Mouse (Mus musculus) limb, embryonic 14.5 days (tissue): ENCODE measurements around the gene Hmgcs1. TPM values are rescaled to one million over a fixed set of nuclear protein-coding genes. Genes with fewer than 3 reads are reported as not detected.

Source experiments
- ATAC-seq: fragments of 200-750 bp; cut with Nextera tagmentation; 2 replicates; pipeline ENCODE4 v1.8.0; 2017; ENCODE audit warnings: low read depth, moderate number of reproducible peaks, moderate TSS enrichment; ENCODE audit not compliant: low FRiP score
- DNase-seq: peaks from one replicate; pipeline ENCODE4 v3.0.0-alpha.2; 2015; ENCODE audit warnings: low spot score
- H3K27ac ChIP-seq: fragments of 300-500 bp; sonication (generic); replicated peaks from 2 replicates; pipeline ENCODE4 v1.5.1; 2014; ENCODE audit warnings: low read depth, mild to moderate bottlenecking, low read length, moderate library complexity, mixed read lengths
- H3K27me3 ChIP-seq: fragments of 300-500 bp; sonication (generic); 2 replicates; pipeline ENCODE4 v1.6.1; 2014; ENCODE audit warnings: low read length, mixed read lengths; ENCODE audit not compliant: control insufficient read depth, insufficient read depth
- H3K36me3 ChIP-seq: fragments of 300-500 bp; sonication (generic); 2 replicates; pipeline ENCODE4 v1.6.1; 2014; ENCODE audit warnings: mild to moderate bottlenecking, low read length, moderate library complexity, mixed read lengths; ENCODE audit not compliant: control insufficient read depth, insufficient read depth
- H3K4me1 ChIP-seq: fragments of 300-500 bp; sonication (generic); 2 replicates; pipeline ENCODE4 v1.6.1; 2014; ENCODE audit warnings: antibody characterized with exemption, low read length, mixed read lengths; ENCODE audit not compliant: control insufficient read depth, insufficient read depth
- H3K4me2 ChIP-seq: fragments of 300-500 bp; sonication (generic); replicated peaks from 2 replicates; pipeline ENCODE4 v1.6.1; 2014; ENCODE audit warnings: low read depth, mild to moderate bottlenecking, low read length, moderate library complexity; ENCODE audit not compliant: severe bottlenecking
- H3K4me3 ChIP-seq: fragments of 300-500 bp; sonication (generic); replicated peaks from 2 replicates; pipeline ENCODE4 v1.5.1; 2014; ENCODE audit warnings: low read length
- H3K9ac ChIP-seq: fragments of 300-500 bp; sonication (generic); 2 replicates; pipeline ENCODE4 v1.6.1; 2014; ENCODE audit warnings: mild to moderate bottlenecking, low read depth, low read length, moderate library complexity; ENCODE audit not compliant: severe bottlenecking
- H3K9me3 ChIP-seq: fragments of 300-500 bp; sonication (generic); 2 replicates; pipeline ENCODE4 v1.6.1; 2016; ENCODE audit warnings: low read length; ENCODE audit not compliant: control insufficient read depth
- POLR2A ChIP-seq: fragments of 200-500 bp; IDR thresholded peaks from 2 replicates; pipeline ENCODE4 v1.8.0; 2012; ENCODE audit warnings: inconsistent platforms, mild to moderate bottlenecking, moderate library complexity, borderline replicate concordance; ENCODE audit not compliant: insufficient read depth, insufficient read length; ENCODE audit errors: extremely low read depth
- WGBS: fragments of 180-500 bp; shearing (Covaris S2); extraction: QIAGEN DNeasy Blood & Tissue Kit; methylation state at CpG from one replicate; pipeline ENCODE4 v1.1.7; 2014; 5-methylcytosine and 5-hydroxymethylcytosine counted together
- polyA plus RNA-seq, 2 experiments: library from polyadenylated mRNA; depleted of rRNA in 1 of 2; stranded (reverse) in 1 of 2; unstranded in 1 of 2; fragments of >200 nt; fragmentation: Nextera tagmentation in 1 of 2; extraction: Ambion mirVana in 1 of 2; gene quantifications; 2 replicates each; pipeline versions ENCODE4 v1.2.1 to v1.2.3; 2012 to 2014

Gene Hmgcs1
- polyA plus RNA-seq, 2 experiments, result 93.0 to 135 TPM

DNA sequence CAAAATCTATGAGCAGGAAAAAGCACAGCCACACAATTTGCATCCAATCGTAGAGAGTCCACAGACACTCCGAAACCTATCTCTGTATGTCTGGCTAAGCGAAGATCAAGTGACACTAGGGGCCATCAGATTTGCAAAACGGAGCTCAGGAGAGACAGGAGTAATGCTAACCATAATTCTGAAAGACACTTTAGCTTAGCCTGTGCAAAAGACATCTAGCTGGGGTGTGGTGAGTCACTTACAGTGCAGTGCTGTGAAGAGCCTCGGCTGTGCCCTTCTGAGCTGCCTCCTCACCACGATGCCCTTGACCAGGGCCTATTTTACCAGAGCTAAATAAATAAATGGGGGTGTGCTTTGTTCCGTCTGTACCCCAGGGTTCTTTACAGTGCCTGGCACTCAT, 39.2 kb downstream of the Hmgcs1 start:
- H3K36me3 ChIP-seq, result no peaks in the 10 kb centered on the region
- no peak for DNase-seq
- no peak for ATAC-seq
- no peak overlapping the region for H3K9ac ChIP-seq
- no peak for TF ChIP-seq POLR2A
- 90% methylated on average over 7 of the region's 7 CpGs for WGBS
- H3K4me1 ChIP-seq, result no peaks in the 10 kb centered on the region
- H3K4me2 ChIP-seq, result no peak overlapping the region
- H3K27ac ChIP-seq, result no peak overlapping the region
- H3K4me3 ChIP-seq, result no peak overlapping the region
- no peaks in the 10 kb centered on the region for H3K9me3 ChIP-seq
- H3K27me3 ChIP-seq, result no peaks in the 10 kb centered on the region

DNA sequence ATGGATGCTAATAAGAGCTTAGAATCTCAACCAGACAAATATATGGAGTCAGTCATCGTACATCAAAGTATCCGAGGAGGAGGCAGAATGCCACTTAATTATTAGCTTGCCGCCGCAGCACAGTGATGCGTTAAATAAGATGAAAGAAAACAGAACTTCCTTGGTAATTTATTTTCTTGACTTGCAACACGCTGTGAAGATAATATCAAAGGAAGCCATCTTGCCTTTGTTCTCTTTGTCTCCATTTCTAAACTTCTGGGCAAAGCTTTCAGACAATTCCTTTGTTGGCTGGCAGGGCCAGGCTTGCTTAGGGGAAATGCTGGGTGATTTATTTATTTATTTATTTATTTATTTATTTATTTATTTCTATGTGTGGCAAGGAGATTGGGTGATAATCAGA, 41.3 kb downstream of the Hmgcs1 start:
- DNase-seq, result no peak
- no peaks in the 10 kb centered on the region for H3K4me1 ChIP-seq
- no peaks in the 10 kb centered on the region for H3K36me3 ChIP-seq
- no peaks in the 10 kb centered on the region for H3K27me3 ChIP-seq
- H3K27ac ChIP-seq, result no peak overlapping the region
- H3K9me3 ChIP-seq, result no peaks in the 10 kb centered on the region
- no peak overlapping the region for H3K9ac ChIP-seq
- no peak overlapping the region for H3K4me3 ChIP-seq
- TF ChIP-seq POLR2A, result no peak
- ATAC-seq, result no peak
- no peak overlapping the region for H3K4me2 ChIP-seq
- 30% methylated on average over 6 of the region's 6 CpGs for WGBS

DNA sequence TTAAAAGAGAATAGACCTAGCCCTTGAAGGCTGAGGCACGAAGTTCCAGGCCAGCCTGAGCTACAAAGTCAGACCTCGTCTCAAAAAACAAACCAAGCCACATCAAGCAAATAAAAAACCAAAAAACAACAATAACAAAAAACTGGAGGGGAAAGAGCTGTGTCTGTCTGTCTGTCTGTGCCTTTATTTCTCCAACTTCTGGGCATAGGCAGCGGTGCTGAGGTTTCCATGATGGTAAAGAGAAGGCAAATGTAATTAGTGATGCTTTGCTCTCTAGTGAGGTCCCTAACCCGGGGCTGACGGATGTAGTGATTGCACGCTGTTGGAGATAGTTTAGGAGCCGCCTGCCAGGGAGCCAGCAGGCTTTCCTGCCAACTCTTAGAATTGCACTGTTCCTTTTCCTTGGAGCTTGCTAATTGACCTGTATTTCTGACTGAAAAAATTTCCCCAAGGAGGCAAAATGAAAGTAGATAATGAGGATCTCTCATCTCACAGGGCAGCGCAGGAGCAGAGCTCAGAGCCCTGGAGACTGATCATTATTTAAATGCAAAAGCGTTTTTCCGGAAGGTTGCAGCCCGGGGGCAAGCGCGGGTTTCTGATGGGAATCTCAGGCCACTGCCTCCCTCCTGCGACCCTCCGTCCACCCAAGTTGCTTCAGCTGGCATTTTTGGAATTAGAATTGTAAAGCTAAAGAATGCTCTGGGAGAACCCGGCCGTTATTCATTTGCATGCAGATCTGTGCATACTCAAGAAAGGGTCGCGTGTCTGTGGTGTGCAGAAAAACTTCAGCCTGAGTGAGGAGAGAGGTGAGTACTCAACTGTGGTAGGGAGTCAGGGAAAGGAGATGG, 51.4 kb downstream of the Hmgcs1 start:
- Histone ChIP-seq H3K36me3 (no peaks in the 10 kb centered on the region), H3K4me3 (peak overlapping the region; percentile 9; the same call in 1 of the 2 replicates), H3K27me3 (no peaks in the 10 kb centered on the region), H3K27ac (no peak overlapping the region), H3K9me3 (no peaks in the 10 kb centered on the region), H3K4me2 (peak overlapping the region; percentile 41), H3K4me1 (peaks cover 5% of the 10 kb centered on the region; the same call in 1 of the 2 replicates), H3K9ac (peak overlapping the region; percentile 34; the same call in 1 of the 2 replicates)
- no peak for TF ChIP-seq POLR2A
- WGBS, result 5% methylated on average over 19 of the region's 19 CpGs
- ATAC-seq (no peak), DNase-seq (no peak)

DNA sequence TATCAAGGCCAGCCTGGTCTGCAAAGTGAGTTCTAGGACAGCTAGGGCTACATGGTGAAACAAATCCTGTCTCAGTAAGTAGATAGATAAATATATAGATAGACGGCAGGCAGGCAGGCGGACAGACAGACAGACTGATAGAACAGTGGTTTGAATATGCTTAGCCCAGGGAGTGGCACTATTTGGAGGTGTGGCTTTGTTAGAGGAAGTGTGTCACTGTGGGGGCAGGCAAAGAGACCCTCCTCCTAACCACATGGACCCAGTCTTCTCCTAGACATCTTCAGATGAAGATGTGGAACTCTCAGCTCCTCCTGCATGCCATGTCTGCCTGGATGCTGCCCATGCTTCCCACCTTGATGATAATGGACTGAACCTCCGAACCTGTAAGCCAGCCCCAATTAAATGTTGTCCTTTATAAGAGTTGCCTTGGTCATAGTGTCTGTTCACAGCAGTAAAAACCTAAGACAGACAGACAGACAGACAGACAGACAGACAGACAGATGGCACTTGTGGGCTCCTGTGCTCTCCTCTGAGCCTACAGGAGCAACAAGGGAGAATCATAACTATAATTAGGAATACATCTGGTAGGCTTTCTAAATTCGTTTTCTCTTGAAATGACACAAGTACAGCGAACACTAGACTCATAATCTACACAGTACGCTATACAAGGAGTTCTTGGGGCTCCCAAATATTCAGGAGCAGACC, 52.7 kb downstream of the Hmgcs1 start:
- WGBS, result 85% methylated on average over 6 of the region's 6 CpGs
- Histone ChIP-seq H3K4me2 (no peak overlapping the region), H3K4me1 (peaks cover 5% of the 10 kb centered on the region; the same call in 1 of the 2 replicates), H3K27ac (no peak overlapping the region), H3K36me3 (no peaks in the 10 kb centered on the region), H3K9me3 (no peaks in the 10 kb centered on the region), H3K9ac (no peak overlapping the region), H3K4me3 (no peak overlapping the region), H3K27me3 (no peaks in the 10 kb centered on the region)
- DNase-seq (no peak), ATAC-seq (no peak)
- no peak for TF ChIP-seq POLR2A

DNA sequence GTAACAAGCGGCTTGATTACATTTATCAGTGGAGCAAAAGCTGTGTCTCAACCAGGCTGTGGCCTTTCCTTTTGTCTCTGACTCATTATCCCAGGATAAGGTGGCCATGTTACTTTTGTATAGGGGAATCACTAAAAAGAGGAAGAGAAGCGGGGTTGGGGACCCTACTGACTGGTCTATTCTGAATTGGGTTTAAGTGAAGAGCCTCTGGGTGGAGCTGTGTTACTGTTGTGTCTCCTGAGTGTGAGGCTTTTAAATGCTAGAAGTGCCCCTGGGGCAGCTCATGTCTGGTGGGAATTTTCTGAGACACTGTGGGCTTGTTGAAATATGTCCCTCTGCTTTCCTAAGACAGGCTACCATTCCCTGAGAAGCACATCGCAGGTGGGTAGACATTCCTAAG, 53.3 kb downstream of the Hmgcs1 start:
- H3K27me3 ChIP-seq, result no peaks in the 10 kb centered on the region
- H3K9me3 ChIP-seq, result no peaks in the 10 kb centered on the region
- no peak overlapping the region for H3K4me3 ChIP-seq
- no peak overlapping the region for H3K27ac ChIP-seq
- H3K4me2 ChIP-seq, result no peak overlapping the region
- 67% methylated on average over 3 of the region's 3 CpGs for WGBS
- H3K36me3 ChIP-seq, result no peaks in the 10 kb centered on the region
- no peak for DNase-seq
- peaks cover 5% of the 10 kb centered on the region; the same call in 1 of the 2 replicates for H3K4me1 ChIP-seq
- no peak overlapping the region for H3K9ac ChIP-seq
- ATAC-seq, result no peak
- TF ChIP-seq POLR2A, result no peak
